Mouse (Mus musculus) midbrain, embryonic 14.5 days (tissue): ENCODE measurements around the gene Gm20479. TPM values are rescaled to one million over a fixed set of nuclear protein-coding genes. Genes with fewer than 3 reads are reported as not detected.

Source experiments
- ATAC-seq: fragments of 200-750 bp; cut with Nextera tagmentation; 2 replicates; pipeline ENCODE4 v1.8.0; 2017; ENCODE audit warnings: moderate number of reproducible peaks, moderate library complexity; ENCODE audit not compliant: low FRiP score, low TSS enrichment
- DNase-seq: peaks from one replicate; pipeline ENCODE4 v3.0.0-alpha.2; 2015
- H3K27ac ChIP-seq: fragments of 300-500 bp; sonication (generic); replicated peaks from 2 replicates; pipeline ENCODE4 v1.5.1; 2014; ENCODE audit warnings: mild to moderate bottlenecking, low read depth, low read length, moderate library complexity
- H3K27me3 ChIP-seq: fragments of 300-500 bp; sonication (generic); 2 replicates; pipeline ENCODE4 v1.6.1; 2014; ENCODE audit warnings: low read length, control low read depth, mixed read lengths; ENCODE audit not compliant: control insufficient read depth, insufficient read depth
- H3K36me3 ChIP-seq: fragments of 300-500 bp; sonication (generic); 2 replicates; pipeline ENCODE4 v1.6.1; 2014; ENCODE audit warnings: low read length, control low read depth; ENCODE audit not compliant: control insufficient read depth, insufficient read depth
- H3K4me1 ChIP-seq: fragments of 300-500 bp; sonication (generic); 2 replicates; pipeline ENCODE4 v1.6.1; 2014; ENCODE audit warnings: mild to moderate bottlenecking, antibody characterized with exemption, low read length, control low read depth; ENCODE audit not compliant: control insufficient read depth, insufficient read depth
- H3K4me2 ChIP-seq: fragments of 300-500 bp; sonication (generic); 2 replicates; pipeline ENCODE4 v1.6.1; 2014; ENCODE audit warnings: mild to moderate bottlenecking, low read length, moderate library complexity
- H3K4me3 ChIP-seq: fragments of 300-500 bp; sonication (generic); replicated peaks from 2 replicates; pipeline ENCODE4 v1.5.1; 2014; ENCODE audit warnings: low read depth, low read length
- H3K9ac ChIP-seq: fragments of 300-500 bp; sonication (generic); replicated peaks from 2 replicates; pipeline ENCODE4 v1.6.1; 2014; ENCODE audit warnings: mild to moderate bottlenecking, low read length, moderate library complexity
- H3K9me3 ChIP-seq: fragments of 300-500 bp; sonication (generic); 2 replicates; pipeline ENCODE4 v1.6.1; 2016; ENCODE audit warnings: low read length, control low read depth, mixed read lengths; ENCODE audit not compliant: control insufficient read depth
- WGBS: fragments of 180-500 bp; shearing (Covaris S2); extraction: QIAGEN DNeasy Blood & Tissue Kit; methylation state at CpG from one replicate; pipeline ENCODE4 v1.1.7; 2014; 5-methylcytosine and 5-hydroxymethylcytosine counted together
- polyA plus RNA-seq: library from polyadenylated mRNA; unstranded; fragments of >200 nt; fragmentation: Nextera tagmentation; extraction: Ambion mirVana; gene quantifications from 2 replicates; pipeline ENCODE4 v1.2.1, GENCODE M21; 2014

Gene Gm20479
- polyA plus RNA-seq, 1 experiment from 2014 or later, result not detected

GRCm38 (mm10) chr7:27328161-27328560 is 29.1 kb downstream of the Gm20479 start:
- Histone ChIP-seq H3K27ac (no peak overlapping the region), H3K9ac (no peak overlapping the region), H3K9me3 (no peaks in the 10 kb centered on the region), H3K4me3 (no peak overlapping the region), H3K36me3 (no peaks in the 10 kb centered on the region), H3K4me1 (peaks cover 19% of the 10 kb centered on the region; the same call in 1 of the 2 replicates), H3K27me3 (peaks cover 82% of the 10 kb centered on the region), H3K4me2 (no peak overlapping the region)
- DNase-seq, result no peak
- no peak for ATAC-seq
- 89% methylated on average over 11 of the region's 11 CpGs for WGBS

- ATAC-seq, result no peak
Measured at GRCm38 (mm10) chr7:27327500-27327899, 29.7 kb downstream of the Gm20479 start.

GRCm38 (mm10) chr7:27326101-27326880 is 30.9 kb downstream of the Gm20479 start:
- Histone ChIP-seq H3K27me3 (peaks cover 64% of the 10 kb centered on the region), H3K36me3 (no peaks in the 10 kb centered on the region), H3K4me1 (peaks cover 14% of the 10 kb centered on the region; the same call in 1 of the 2 replicates), H3K4me3 (0 out of 2 replicates have a peak overlapping the region, but pooled peaks have one; percentile 15), H3K4me2 (peak overlapping the region; percentile 44), H3K9ac (no peak overlapping the region), H3K27ac (no peak overlapping the region), H3K9me3 (no peaks in the 10 kb centered on the region)
- no peak for DNase-seq
- ATAC-seq, result no peak
- WGBS, result 36% methylated on average over 34 of the region's 34 CpGs

More at GRCm38 (mm10) chr7:27327500-27327899, 29.7 kb downstream of the Gm20479 start:
- H3K27ac ChIP-seq, result no peak overlapping the region
- H3K4me3 ChIP-seq, result no peak overlapping the region
- H3K9me3 ChIP-seq, result no peaks in the 10 kb centered on the region
- peaks cover 76% of the 10 kb centered on the region for H3K27me3 ChIP-seq
- WGBS, result 94% methylated on average over 8 of the region's 8 CpGs
- no peak overlapping the region for H3K9ac ChIP-seq
- peaks cover 16% of the 10 kb centered on the region; the same call in 1 of the 2 replicates for H3K4me1 ChIP-seq
- no peak for DNase-seq
- no peaks in the 10 kb centered on the region for H3K36me3 ChIP-seq
- no peak overlapping the region for H3K4me2 ChIP-seq

DNA sequence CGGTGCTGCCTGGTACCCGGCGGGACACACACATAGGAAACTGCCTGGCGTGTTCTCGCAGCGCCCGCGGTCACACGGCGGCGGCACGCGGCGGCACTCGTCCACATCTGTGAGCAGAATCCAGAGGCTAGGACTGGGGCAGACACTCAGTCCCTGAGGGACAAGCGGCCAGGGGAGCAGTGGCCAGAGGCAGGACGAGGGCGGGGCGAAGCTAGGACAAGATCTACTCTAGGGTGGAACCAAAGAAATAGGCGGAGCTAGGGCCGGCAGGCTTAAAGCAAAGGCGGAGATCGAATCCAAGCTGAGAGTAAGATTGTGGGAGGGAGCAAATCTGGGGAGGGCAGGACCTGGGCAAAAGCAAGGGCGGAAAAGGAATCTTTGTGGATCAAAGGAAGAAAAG is 31.5 kb downstream of the Gm20479 start:
- Histone ChIP-seq H3K36me3 (no peaks in the 10 kb centered on the region), H3K4me1 (peaks cover 9% of the 10 kb centered on the region; the same call in 1 of the 2 replicates), H3K27ac (no peak overlapping the region), H3K4me2 (peak overlapping the region; percentile 44), H3K9me3 (no peaks in the 10 kb centered on the region), H3K27me3 (peaks cover 58% of the 10 kb centered on the region), H3K4me3 (peak overlapping the region; percentile 15; the same call in 1 of the 2 replicates), H3K9ac (no peak overlapping the region; the same call in 1 of the 2 replicates)
- 1% methylated on average over 24 of the region's 24 CpGs for WGBS
- DNase-seq, result peak; percentile 56
- ATAC-seq, result no peak; the same call in 1 of the 2 replicates

GRCm38 (mm10) chr7:27324928-27325327 is 32.3 kb downstream of the Gm20479 start:
- Histone ChIP-seq H3K4me2 (no peak overlapping the region), H3K4me3 (no peak overlapping the region), H3K27me3 (peaks cover 50% of the 10 kb centered on the region), H3K9ac (no peak overlapping the region), H3K9me3 (no peaks in the 10 kb centered on the region), H3K4me1 (0 out of 2 replicates have a peak, but pooled peaks cover 9% of the 10 kb centered on the region), H3K27ac (no peak overlapping the region), H3K36me3 (no peaks in the 10 kb centered on the region)
- DNase-seq (no peak), ATAC-seq (no peak)
- 39% methylated on average over 19 of the region's 20 CpGs for WGBS

- Histone ChIP-seq H3K4me3 (no peak overlapping the region), H3K9ac (no peak overlapping the region), H3K4me1 (0 out of 2 replicates have a peak, but pooled peaks cover 5% of the 10 kb centered on the region), H3K9me3 (no peaks in the 10 kb centered on the region), H3K4me2 (no peak overlapping the region), H3K36me3 (no peaks in the 10 kb centered on the region), H3K27me3 (peaks cover 42% of the 10 kb centered on the region), H3K27ac (no peak overlapping the region)
- WGBS, result 97% methylated on average over 11 of the region's 11 CpGs
- ATAC-seq (no peak), DNase-seq (no peak)
Measured at GRCm38 (mm10) chr7:27324161-27324560, 33.1 kb downstream of the Gm20479 start.

GRCm38 (mm10) chr7:27323001-27323400 is 34.2 kb downstream of the Gm20479 start:
- H3K9ac ChIP-seq, result no peak overlapping the region
- H3K27ac ChIP-seq, result no peak overlapping the region
- ATAC-seq (no peak), DNase-seq (no peak)
- WGBS, result 87% methylated on average over 5 of the region's 5 CpGs
- no peaks in the 10 kb centered on the region for H3K9me3 ChIP-seq
- H3K27me3 ChIP-seq, result peaks cover 31% of the 10 kb centered on the region
- H3K4me1 ChIP-seq, result 0 out of 2 replicates have a peak, but pooled peaks cover 5% of the 10 kb centered on the region
- no peak overlapping the region for H3K4me2 ChIP-seq
- no peak overlapping the region for H3K4me3 ChIP-seq
- no peaks in the 10 kb centered on the region for H3K36me3 ChIP-seq

DNA sequence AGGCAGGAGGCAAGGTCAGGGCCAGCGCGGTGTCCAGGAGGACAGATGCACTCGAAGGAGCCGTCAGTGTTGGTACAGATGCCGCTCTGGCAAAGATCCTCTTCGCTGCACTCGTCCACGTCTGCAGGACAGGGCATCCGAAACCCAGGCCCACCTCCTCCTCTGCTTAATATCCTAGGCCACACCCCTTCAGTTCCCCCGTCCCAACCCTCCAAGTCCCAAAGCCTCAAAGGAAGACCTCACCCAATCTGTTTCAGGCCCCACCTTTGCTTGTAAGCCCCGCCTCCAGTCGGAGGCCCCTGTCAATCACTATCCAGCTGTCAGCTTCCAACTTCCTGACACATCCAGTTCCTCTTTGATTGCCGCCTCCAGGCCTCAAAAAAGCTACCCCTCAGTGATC is 34.9 kb downstream of the Gm20479 start:
- ATAC-seq, result no peak
- WGBS, result 23% methylated on average over 13 of the region's 13 CpGs
- no peak overlapping the region for H3K4me3 ChIP-seq
- H3K27me3 ChIP-seq, result peaks cover 24% of the 10 kb centered on the region
- H3K4me1 ChIP-seq, result 0 out of 2 replicates have a peak, but pooled peaks cover 5% of the 10 kb centered on the region
- no peak for DNase-seq
- no peak overlapping the region for H3K27ac ChIP-seq
- no peak overlapping the region for H3K9ac ChIP-seq
- H3K4me2 ChIP-seq, result no peak overlapping the region
- no peaks in the 10 kb centered on the region for H3K9me3 ChIP-seq
- no peaks in the 10 kb centered on the region for H3K36me3 ChIP-seq

GRCm38 (mm10) chr7:27319411-27319810 is 37.8 kb downstream of the Gm20479 start:
- Histone ChIP-seq H3K27ac (no peak overlapping the region), H3K9me3 (no peaks in the 10 kb centered on the region), H3K36me3 (no peaks in the 10 kb centered on the region), H3K9ac (no peak overlapping the region), H3K27me3 (no peaks in the 10 kb centered on the region; the same call in 1 of the 2 replicates), H3K4me2 (no peak overlapping the region), H3K4me3 (no peak overlapping the region), H3K4me1 (no peaks in the 10 kb centered on the region)
- WGBS, result 92% methylated on average over 22 of the region's 22 CpGs
- DNase-seq (no peak), ATAC-seq (no peak)
